Mouse (Mus musculus): ENCODE results near the gene Junb.

Gene Junb

GRCm38 (mm10) chr8:84936962-84937546, 41.5 kb downstream of the Junb start, which contains the start of gene Mast1:
Gene Mast1 (minus strand): TSS chr8:84937359.
- DNase-seq: peak; percentile 36 to 60

- DNase-seq: no peak
These were observed 42.2 kb downstream of the Junb start for GRCm38 (mm10) chr8:84936041-84936961.

- DNase-seq: no peak
These were observed 43.0 kb downstream of the Junb start for GRCm38 (mm10) chr8:84935489-84935888.

DNA sequence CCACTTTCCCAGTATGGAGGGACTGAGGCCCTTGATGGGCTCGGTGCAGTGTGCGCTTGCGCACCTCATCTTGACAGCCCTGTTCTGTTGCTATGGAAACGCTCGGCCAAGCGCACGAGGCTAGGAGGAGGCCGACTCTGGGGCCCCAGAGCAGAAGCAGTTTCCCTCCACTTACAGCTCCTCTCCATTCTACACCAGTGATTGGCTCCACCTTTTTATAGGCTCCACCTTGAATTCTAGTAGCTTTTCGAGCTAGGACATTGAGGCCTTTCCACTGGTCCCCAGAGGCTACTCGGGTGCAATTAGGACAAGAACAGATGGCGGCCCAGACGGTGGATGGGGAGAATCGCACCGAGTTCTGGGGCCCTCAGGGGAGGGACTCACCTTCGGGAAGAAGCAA, 43.7 kb downstream of the Junb start:
- DNase-seq: no peak

DNA sequence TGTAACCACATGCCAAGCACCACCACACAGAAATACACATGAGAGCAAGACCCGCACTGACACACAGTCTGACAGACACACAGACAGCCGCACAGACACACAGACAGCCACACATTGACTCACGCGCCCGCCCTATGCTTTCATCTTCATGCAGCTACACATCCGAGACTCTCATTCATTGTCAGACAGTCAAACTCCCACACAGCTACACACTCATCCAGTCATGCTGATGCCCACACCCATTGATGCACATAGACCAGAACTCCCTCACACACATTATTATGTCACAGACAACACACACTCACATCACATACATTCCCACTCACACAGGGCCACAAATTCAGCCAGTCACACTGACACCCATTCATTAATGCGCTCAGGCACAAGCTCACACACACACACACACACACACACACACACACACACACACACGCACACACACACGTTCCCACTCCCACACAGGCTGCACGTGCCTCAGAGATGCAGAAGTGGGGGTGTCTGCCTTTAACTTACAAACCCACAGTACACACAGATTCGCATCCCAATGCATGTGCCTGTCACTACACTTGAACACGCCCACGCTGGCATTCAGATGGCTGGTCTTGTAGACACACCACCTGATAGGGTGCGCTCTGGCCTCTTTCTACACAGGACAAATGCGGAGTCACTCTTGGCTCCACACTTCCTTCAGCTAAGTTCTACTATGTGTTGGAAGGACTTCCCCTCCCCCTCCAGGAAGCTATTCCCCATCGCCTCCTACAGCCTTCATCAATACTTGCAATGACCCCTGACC, 44.6 kb downstream of the Junb start:
- DNase-seq: no peak

- DNase-seq: no peak
These were observed 47.9 kb downstream of the Junb start for GRCm38 (mm10) chr8:84930582-84930981.

- peak in 1 of 2 experiments; percentile 68 for DNase-seq
These were observed 49.8 kb downstream of the Junb start for GRCm38 (mm10) chr8:84928456-84929306.

- DNase-seq: no peak
These were observed 51.0 kb downstream of the Junb start for GRCm38 (mm10) chr8:84927513-84927912.

DNA sequence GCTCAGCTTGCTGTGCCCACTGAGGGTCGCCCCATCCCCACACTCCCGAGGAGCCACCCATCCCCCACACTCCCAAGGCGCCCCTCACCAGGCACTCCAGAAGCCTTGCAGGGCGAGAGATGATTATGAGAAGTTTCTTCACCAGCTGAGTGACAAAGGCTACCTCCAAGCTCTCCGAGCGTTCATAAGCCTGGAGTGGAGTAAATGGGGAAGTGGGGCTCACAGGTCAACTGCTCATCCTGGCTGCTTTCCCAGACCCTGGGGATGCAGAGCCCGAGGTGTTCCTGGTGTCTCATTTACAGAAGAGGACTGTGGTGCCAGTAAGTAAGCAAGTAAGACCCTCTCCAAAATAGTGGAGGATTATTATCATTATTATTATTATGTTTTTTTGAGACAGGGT, 53.0 kb downstream of the Junb start:
- no peak for DNase-seq
